Mouse (Mus musculus): ENCODE data around the gene Ptchd4. TPM values are rescaled to one million over a fixed set of nuclear protein-coding genes. Genes with fewer than 3 reads are reported as not detected.

Ptchd4 gene
- total and polyA plus RNA-seq, 3 experiments = not detected

- Histone ChIP-seq H3K9ac (ENCODE audit: control insufficient read depth, low read depth, low read length, poor library complexity, severe bottlenecking) (no peak overlapping the region), H3K4me1 (ENCODE audit: control insufficient read depth in 1 of 2, insufficient read depth in 2 of 2, low read length in 2 of 2) (no peaks in the 10 kb centered on the region), H3K79me2 (ENCODE audit: control insufficient read depth, insufficient read depth, low read length, poor library complexity) (no peaks in the 10 kb centered on the region), H3K27ac (ENCODE audit: control insufficient read depth, low read depth, low read length) (no peak overlapping the region), H3K4me3 (ENCODE audit: control insufficient read depth in 1 of 2, insufficient read depth in 1 of 2, low read depth in 2 of 2, low read length in 2 of 2) (no peak overlapping the region), H3K9me3 (replicated peaks; ENCODE audit: insufficient read depth, low read length) (no peaks in the 10 kb centered on the region), H3K36me3 (ENCODE audit: control insufficient read depth in 1 of 2, insufficient read depth in 2 of 2, low read length in 2 of 2) (no peaks in the 10 kb centered on the region), H3K27me3 (ENCODE audit: control insufficient read depth in 1 of 2, insufficient read depth in 2 of 2, low read length in 2 of 2) (no peaks in the 10 kb centered on the region)
- DNase-seq (ENCODE audit: low read depth, low spot score) = no peak
- no peak for TF ChIP-seq ELF1 (IDR thresholded peaks at IDR 0.05; ENCODE audit: low read depth, low read length)
- no peak for TF ChIP-seq MAX (IDR thresholded peaks at IDR 0.05; ENCODE audit: low read length)
- no peak for TF ChIP-seq ZMIZ1 (IDR thresholded peaks at IDR 0.05; ENCODE audit: low read depth, low read length)
These were observed 77.3 kb downstream of the Ptchd4 start for GRCm38 (mm10) chr17:42393086-42393485.

GRCm38 (mm10) chr17:42395299-42395698, 79.6 kb downstream of the Ptchd4 start:
- DNase-seq (ENCODE audit: low read depth, low spot score) = no peak

GRCm38 (mm10) chr17:42418449-42418848, 102.7 kb downstream of the Ptchd4 start:
- TF ChIP-seq E2F4 (IDR thresholded peaks at IDR 0.05; ENCODE audit: borderline replicate concordance, low read depth, low read length) = no peak
- TF ChIP-seq UBTF (IDR thresholded peaks at IDR 0.05; ENCODE audit: borderline replicate concordance, insufficient read depth, low read depth, low read length) = no peak
- TF ChIP-seq MYC (IDR thresholded peaks at IDR 0.05; ENCODE audit: low read depth, low read length) = no peak
- no peak for TF ChIP-seq ZC3H11A (IDR thresholded peaks at IDR 0.05; ENCODE audit: low read depth, low read length)
- TF ChIP-seq NRF1 (IDR thresholded peaks at IDR 0.05; ENCODE audit: insufficient read depth, low read depth, low read length, poor library complexity, severe bottlenecking) = no peak
- TF ChIP-seq TAL1 (IDR thresholded peaks at IDR 0.05; ENCODE audit: low read length) = no peak
- TF ChIP-seq RAD21 (IDR thresholded peaks at IDR 0.05; ENCODE audit: low read depth, low read length) = no peak
- TF ChIP-seq ZKSCAN1 (IDR thresholded peaks at IDR 0.05; ENCODE audit: low read depth, low read length) = no peak
- no peak for TF ChIP-seq JUND (IDR thresholded peaks at IDR 0.05; ENCODE audit: low read depth, low read length)
- no peak for TF ChIP-seq ZNF384 (IDR thresholded peaks at IDR 0.05; ENCODE audit: low read depth, low read length)
- TF ChIP-seq MAZ (IDR thresholded peaks at IDR 0.05; ENCODE audit: low read depth, low read length) = no peak
- TF ChIP-seq TCF12 (IDR thresholded peaks at IDR 0.05; ENCODE audit: low read depth, low read length) = no peak
- TF ChIP-seq GABPA (IDR thresholded peaks at IDR 0.05; ENCODE audit: low read depth, low read length) = no peak
- no peak for TF ChIP-seq CHD2 (IDR thresholded peaks at IDR 0.05; ENCODE audit: low read length)
- no peak for TF ChIP-seq RCOR1 (IDR thresholded peaks at IDR 0.05; ENCODE audit: low read depth, low read length)
- no peak for TF ChIP-seq ZMIZ1 (IDR thresholded peaks at IDR 0.05; ENCODE audit: low read depth, low read length)
- TF ChIP-seq MAX (IDR thresholded peaks at IDR 0.05; ENCODE audit: low read length) = no peak
- TF ChIP-seq BHLHE40 (IDR thresholded peaks at IDR 0.05; ENCODE audit: borderline replicate concordance, low read depth, low read length) = no peak
- no peak for TF ChIP-seq NELFE (IDR thresholded peaks at IDR 0.05; ENCODE audit: low read depth, low read length)
- TF ChIP-seq POLR2A (IDR thresholded peaks at IDR 0.05; ENCODE audit: control insufficient read depth in 1 of 2, insufficient read depth in 1 of 2, low read depth in 1 of 2, low read length in 2 of 2, poor library complexity in 1 of 2) = no peak
- DNase-seq (ENCODE audit: low read depth, low spot score) = no peak
- no peaks in the 10 kb centered on the region for H3K27me3 ChIP-seq (ENCODE audit: control insufficient read depth in 1 of 2, insufficient read depth in 2 of 2, low read length in 2 of 2)
- no peak overlapping the region for H3K4me3 ChIP-seq (ENCODE audit: control insufficient read depth in 1 of 2, insufficient read depth in 1 of 2, low read depth in 2 of 2, low read length in 2 of 2)
- H3K4me1 ChIP-seq (ENCODE audit: control insufficient read depth in 1 of 2, insufficient read depth in 2 of 2, low read length in 2 of 2) = no peaks in the 10 kb centered on the region
- no peak overlapping the region for H3K27ac ChIP-seq (ENCODE audit: control insufficient read depth, low read depth, low read length)
- H3K9me3 ChIP-seq (replicated peaks; ENCODE audit: insufficient read depth, low read length) = no peaks in the 10 kb centered on the region
- no peaks in the 10 kb centered on the region for H3K79me2 ChIP-seq (ENCODE audit: control insufficient read depth, insufficient read depth, low read length, poor library complexity)
- no peaks in the 10 kb centered on the region for H3K36me3 ChIP-seq (ENCODE audit: control insufficient read depth in 1 of 2, insufficient read depth in 2 of 2, low read length in 2 of 2)
- H3K9ac ChIP-seq (ENCODE audit: control insufficient read depth, low read depth, low read length, poor library complexity, severe bottlenecking) = no peak overlapping the region

More at GRCm38 (mm10) chr17:42395299-42395698, 79.6 kb downstream of the Ptchd4 start:
- no peaks in the 10 kb centered on the region for H3K4me1 ChIP-seq (ENCODE audit: control insufficient read depth in 1 of 2, insufficient read depth in 2 of 2, low read length in 2 of 2)
- H3K9ac ChIP-seq (ENCODE audit: control insufficient read depth, low read depth, low read length, poor library complexity, severe bottlenecking) = no peak overlapping the region
- H3K79me2 ChIP-seq (ENCODE audit: control insufficient read depth, insufficient read depth, low read length, poor library complexity) = no peaks in the 10 kb centered on the region
- TF ChIP-seq POLR2AphosphoS5 (IDR thresholded peaks at IDR 0.05; ENCODE audit: borderline replicate concordance, low read depth, low read length) = no peak
- no peak for TF ChIP-seq ETS1 (IDR thresholded peaks at IDR 0.05; ENCODE audit: low read depth, low read length)
- no peak for TF ChIP-seq BHLHE40 (IDR thresholded peaks at IDR 0.05; ENCODE audit: borderline replicate concordance, low read depth, low read length)
- no peak for TF ChIP-seq MAZ (IDR thresholded peaks at IDR 0.05; ENCODE audit: low read depth, low read length)
- TF ChIP-seq POLR2AphosphoS2 (IDR thresholded peaks at IDR 0.05; ENCODE audit: low read length) = no peak
- TF ChIP-seq ELF1 (IDR thresholded peaks at IDR 0.05; ENCODE audit: low read depth, low read length) = no peak
- no peak for TF ChIP-seq USF2 (IDR thresholded peaks at IDR 0.05; ENCODE audit: borderline replicate concordance in 1 of 2, insufficient read depth in 1 of 2, low read depth in 1 of 2, low read length in 2 of 2)
- TF ChIP-seq CTCF (IDR thresholded peaks at IDR 0.05 in 2 of 3, conservative IDR thresholded peaks at IDR 0.05 in 1 of 3; ENCODE audit: control insufficient read depth in 1 of 3, insufficient read depth in 1 of 3, low read depth in 2 of 3, low read length in 3 of 3, poor library complexity in 1 of 3, severe bottlenecking in 1 of 3) = no peak
- TF ChIP-seq MAX (IDR thresholded peaks at IDR 0.05; ENCODE audit: low read length) = no peak
- no peak for TF ChIP-seq RCOR1 (IDR thresholded peaks at IDR 0.05; ENCODE audit: low read depth, low read length)
- TF ChIP-seq CHD1 (IDR thresholded peaks at IDR 0.05; ENCODE audit: low read depth, low read length) = no peak
- no peak for TF ChIP-seq MAFK (IDR thresholded peaks at IDR 0.05; ENCODE audit: borderline replicate concordance, low read depth, low read length)
- no peak overlapping the region for H3K4me3 ChIP-seq (ENCODE audit: control insufficient read depth in 1 of 2, insufficient read depth in 1 of 2, low read depth in 2 of 2, low read length in 2 of 2)
- no peaks in the 10 kb centered on the region for H3K36me3 ChIP-seq (ENCODE audit: control insufficient read depth in 1 of 2, insufficient read depth in 2 of 2, low read length in 2 of 2)
- H3K9me3 ChIP-seq (replicated peaks; ENCODE audit: insufficient read depth, low read length) = no peaks in the 10 kb centered on the region
- H3K27ac ChIP-seq (ENCODE audit: control insufficient read depth, low read depth, low read length) = no peak overlapping the region
- no peaks in the 10 kb centered on the region for H3K27me3 ChIP-seq (ENCODE audit: control insufficient read depth in 1 of 2, insufficient read depth in 2 of 2, low read length in 2 of 2)
